Mouse (Mus musculus) adipocyte (in vitro differentiated cells): ENCODE measurements around the gene Cc2d1b.

Experiments used
- DNase-seq: peaks from one replicate; pipeline ENCODE4 v3.0.0-alpha.2; 2016; ENCODE audit warnings: low spot score

Gene Cc2d1b

DNA sequence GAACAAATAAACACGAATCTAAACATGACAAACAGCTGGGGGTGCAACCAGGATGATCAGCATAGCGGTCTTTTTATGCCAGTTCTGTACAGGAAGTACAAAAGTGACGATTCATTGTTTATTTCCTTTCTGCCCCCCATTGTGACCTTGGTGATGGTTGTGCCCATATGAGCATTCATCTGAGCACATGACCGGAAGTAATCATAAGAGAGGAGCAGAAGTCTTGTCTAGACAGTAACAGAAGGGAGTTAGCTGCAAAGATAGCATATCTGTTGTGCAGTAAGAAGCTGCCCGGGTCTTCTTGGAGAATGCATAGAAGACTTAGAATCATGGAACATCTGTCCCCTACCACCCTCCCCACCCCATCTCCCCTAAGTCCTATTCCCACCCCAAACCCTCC lies 19.0 kb downstream of the Cc2d1b start:
- no peak for DNase-seq

DNA sequence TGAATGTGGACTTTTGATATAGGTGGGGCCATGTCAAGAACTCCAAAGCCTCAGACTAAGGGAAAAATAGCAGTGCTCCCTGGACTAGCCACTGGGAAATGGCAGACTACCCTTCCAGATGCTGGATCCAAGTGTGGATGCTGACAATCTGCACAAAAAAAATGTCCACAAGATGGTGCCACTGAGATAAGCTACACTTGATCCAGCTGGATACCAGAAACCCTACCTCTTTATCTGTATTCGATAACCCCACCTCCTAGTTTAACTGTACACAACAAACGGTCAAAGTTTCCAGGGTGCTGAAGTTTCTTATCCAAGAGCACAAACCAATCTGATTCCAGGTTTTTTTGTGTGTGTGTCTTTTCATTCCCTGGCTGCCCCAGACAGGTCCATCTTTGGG lies 44.7 kb downstream of the Cc2d1b start:
- peak; percentile 66 for DNase-seq
